Mouse (Mus musculus) right cerebral cortex, adult 18-20 months (tissue): Measurements from ENCODE around the gene Stac3.
A peak's percentile ranks its signal among the peaks of the same experiment; 100 is the strongest.

Experiments
- DNase-seq: peaks from one replicate; pipeline ENCODE4 v3.0.0; 2022; ENCODE audit warnings: mixed read lengths

Gene Stac3

GRCm38 (mm10) chr10:127500894-127501893 is at the start of gene Stac3:
TSS of gene Stac3 (plus strand) at chr10:127501686.
- no peak for DNase-seq

GRCm38 (mm10) chr10:127453701-127454100 is 47.8 kb upstream of the Stac3 start:
- DNase-seq: no peak

GRCm38 (mm10) chr10:127462411-127463096 is 38.9 kb upstream of the Stac3 start:
- peak; percentile 66 for DNase-seq

- DNase-seq: no peak
These were observed 30.1 kb upstream of the Stac3 start for GRCm38 (mm10) chr10:127471281-127471988.

GRCm38 (mm10) chr10:127472722-127473121 is 28.8 kb upstream of the Stac3 start:
- DNase-seq: no peak

- no peak for DNase-seq
These were observed 26.3 kb upstream of the Stac3 start for GRCm38 (mm10) chr10:127475175-127475574.

- DNase-seq: no peak
These were observed 24.9 kb upstream of the Stac3 start for GRCm38 (mm10) chr10:127476541-127476940.

GRCm38 (mm10) chr10:127477301-127477700 is 24.2 kb upstream of the Stac3 start:
- DNase-seq: no peak

GRCm38 (mm10) chr10:127479131-127479530 is 22.4 kb upstream of the Stac3 start:
- DNase-seq: no peak

GRCm38 (mm10) chr10:127480833-127481813 is 20.4 kb upstream of the Stac3 start:
- DNase-seq: peak; percentile 82

GRCm38 (mm10) chr10:127485235-127485634 is 16.3 kb upstream of the Stac3 start:
- DNase-seq: no peak

- DNase-seq: no peak
These were observed 12.6 kb upstream of the Stac3 start for GRCm38 (mm10) chr10:127488856-127489255.

GRCm38 (mm10) chr10:127490160-127491127 is 11.0 kb upstream of the Stac3 start:
- no peak for DNase-seq

- DNase-seq: no peak
These were observed 10.4 kb upstream of the Stac3 start for GRCm38 (mm10) chr10:127491128-127491512.

GRCm38 (mm10) chr10:127492118-127492517 is 9.4 kb upstream of the Stac3 start:
- no peak for DNase-seq

GRCm38 (mm10) chr10:127496156-127496555 is 5.3 kb upstream of the Stac3 start:
- no peak for DNase-seq

GRCm38 (mm10) chr10:127499516-127499915 is 2.0 kb upstream of the Stac3 start:
- no peak for DNase-seq

GRCm38 (mm10) chr10:127500042-127500441 is 1.4 kb upstream of the Stac3 start:
- DNase-seq: no peak

GRCm38 (mm10) chr10:127508239-127508638 is 6.8 kb downstream of the Stac3 start:
- peak; percentile 76 for DNase-seq

- peak; percentile 82 for DNase-seq
These were observed 7.8 kb downstream of the Stac3 start for GRCm38 (mm10) chr10:127509051-127509836.
